Mouse (Mus musculus) gastrocnemius, adult 2 months (tissue): ENCODE data around the gene Ifna6. TPM values are rescaled to one million over a fixed set of nuclear protein-coding genes. Genes with fewer than 3 reads are reported as not detected.
"Not testable (repeated sequence)": the region's sequence is repeated elsewhere in the genome, so short reads cannot be mapped to it uniquely, and the experiment has no call there.

Experiments
- DNase-seq: peaks from one replicate; pipeline ENCODE4 v3.0.0; 2022
- H3K27ac ChIP-seq: fragments of 200-600 bp; 2 replicates; pipeline ENCODE4 v1.8.1; 2022; ENCODE audit warnings: mild to moderate bottlenecking
- H3K4me3 ChIP-seq: fragments of 200-600 bp; 2 replicates; pipeline ENCODE4 v1.8.1; 2022; ENCODE audit warnings: mild to moderate bottlenecking, moderate library complexity
- CTCF ChIP-seq: fragments of 200-600 bp; IDR thresholded peaks from 2 replicates; pipeline ENCODE4 v1.8.1; 2022; ENCODE audit warnings: antibody characterized with exemption, mild to moderate bottlenecking, moderate library complexity
- intact Hi-C: fragments of 180-260 bp; cut with DNase I; formaldehyde crosslinking; loops from one replicate; pipeline ENCODE4 v1.15.1; 2025
- long read RNA-seq, 2 experiments: library from polyadenylated mRNA; stranded (forward); transcript quantifications; one replicate each; pipeline ENCODE4 v2.0.0; 2021
- total RNA-seq, 2 experiments: library from RNA; stranded (reverse); gene quantifications; 2 replicates each; pipeline ENCODE4 v1.2.3; 2021

Gene Ifna6
- not detected for total RNA-seq
- long read RNA-seq, experiment 1 = 0 reads
- long read RNA-seq, experiment 2 = 0 reads

DNA sequence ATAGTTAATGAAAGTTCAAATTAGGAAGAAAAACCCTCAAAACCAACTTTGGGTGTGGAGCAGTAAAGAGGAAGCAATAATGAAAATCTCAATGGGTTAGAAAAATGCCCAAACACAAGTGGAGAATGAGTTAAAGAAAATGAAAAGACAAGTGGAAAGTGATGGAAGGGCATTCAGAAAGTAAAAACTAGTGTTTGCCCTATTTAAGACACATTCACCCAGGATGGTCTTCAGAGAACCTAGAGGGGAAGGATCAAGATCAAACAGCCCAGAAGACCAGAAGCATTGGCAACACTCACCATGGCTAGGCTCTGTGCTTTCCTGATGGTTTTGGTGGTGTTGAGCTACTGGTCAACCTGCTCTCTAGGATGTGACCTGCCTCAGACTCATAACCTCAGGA lies at the start of gene Ifna6:
Ifna6 (plus strand) TSS at position 301 of the 400 bp plus-strand sequence.
- not testable (repeated sequence) for DNase-seq, H3K4me3 ChIP-seq, H3K27ac ChIP-seq
- intact Hi-C loops = loop anchor here (5.0 kb wide), 1 partner anchor 255 kb away; the partner anchor contains the start of gene Ifna14

DNA sequence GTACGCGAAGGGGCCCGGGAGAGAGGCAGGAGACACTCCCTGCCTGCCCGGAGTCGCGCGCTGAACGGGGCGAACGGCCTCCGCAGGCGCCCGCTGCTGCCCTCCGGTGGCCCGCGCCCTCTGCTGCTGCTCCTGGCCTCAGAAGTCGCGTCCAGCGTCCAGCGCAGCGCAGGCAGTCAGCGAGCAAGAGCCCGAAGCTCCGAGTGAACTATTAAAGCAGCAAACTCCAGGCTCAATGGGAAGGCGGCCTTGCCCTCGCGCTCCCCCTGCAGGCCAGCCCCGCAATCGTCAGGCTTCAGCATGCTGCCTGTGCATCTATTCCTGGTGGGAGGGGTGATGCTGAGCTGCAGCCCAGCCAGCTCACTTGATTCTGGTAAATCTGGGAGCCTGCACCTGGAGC lies 47.7 kb upstream of the Ifna6 start, which contains the start of gene Gm13272:
Gm13272 (plus strand) TSS at position 301 of the 400 bp plus-strand sequence.
- H3K27ac ChIP-seq, intact Hi-C loops, H3K4me3 ChIP-seq, DNase-seq: not testable (repeated sequence)

DNA sequence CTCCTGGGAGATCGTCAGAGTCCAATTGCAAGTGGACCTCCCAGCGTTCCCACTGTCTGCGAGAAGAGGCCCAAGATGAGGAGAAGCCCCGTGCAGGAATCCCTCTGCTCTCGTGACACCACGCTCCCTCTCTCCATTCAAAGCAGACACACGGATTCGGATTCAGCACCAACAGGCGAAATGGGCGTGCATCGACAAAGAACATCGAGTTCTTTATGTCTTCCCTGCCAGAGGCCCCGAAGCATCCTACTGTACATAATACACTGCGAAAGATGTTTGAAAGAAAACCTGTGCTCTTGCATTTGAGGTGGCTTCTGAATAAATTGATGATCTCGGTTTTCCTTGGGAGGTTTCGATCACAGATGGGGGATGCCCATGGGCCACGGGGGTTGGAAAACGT lies 46.9 kb upstream of the Ifna6 start:
- DNase-seq, intact Hi-C loops, H3K27ac ChIP-seq, H3K4me3 ChIP-seq: not testable (repeated sequence)

DNA sequence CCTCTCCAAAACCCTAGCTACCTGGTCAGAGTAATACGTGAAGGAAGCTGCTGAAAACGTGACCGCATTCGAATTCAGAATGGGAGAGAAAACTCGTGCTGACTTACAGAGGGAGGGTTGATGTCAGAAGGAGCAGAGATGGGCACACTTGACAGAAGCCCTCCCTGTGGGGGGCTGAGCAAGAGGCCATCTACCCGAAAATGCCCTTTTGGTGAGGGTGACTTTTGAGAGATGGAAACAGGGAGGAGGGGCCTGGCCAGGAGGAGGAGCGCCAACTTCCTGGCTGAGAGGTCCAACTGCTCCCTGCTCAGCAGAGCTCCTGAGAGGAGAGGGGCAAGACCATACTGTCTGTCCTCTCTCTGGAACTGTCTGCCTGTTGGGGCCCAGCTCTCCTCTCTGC lies 45.4 kb upstream of the Ifna6 start, which contains the start of gene Ifnz:
Ifnz (plus strand) TSS at position 301 of the 400 bp plus-strand sequence.
- Histone ChIP-seq H3K27ac (peak within 1 kb of the TSS; percentile 61; the same call in 1 of the 2 replicates), H3K4me3 (peak within 1 kb of the TSS; percentile 57)
- intact Hi-C loops, DNase-seq: not testable (repeated sequence)

DNA sequence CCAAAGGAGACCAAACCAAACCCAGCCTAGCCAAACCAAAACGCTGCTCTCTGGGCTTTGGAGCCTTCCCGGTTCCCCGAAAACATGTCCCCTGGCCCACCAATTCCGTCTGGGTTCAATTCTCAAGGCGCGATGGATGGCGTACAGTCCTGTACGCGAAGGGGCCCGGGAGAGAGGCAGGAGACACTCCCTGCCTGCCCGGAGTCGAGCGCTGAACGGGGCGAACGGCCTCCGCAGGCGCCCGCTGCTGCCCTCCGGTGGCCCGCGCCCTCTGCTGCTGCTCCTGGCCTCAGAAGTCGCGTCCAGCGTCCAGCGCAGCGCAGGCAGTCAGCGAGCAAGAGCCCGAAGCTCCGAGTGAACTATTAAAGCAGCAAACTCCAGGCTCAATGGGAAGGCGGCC lies 44.9 kb upstream of the Ifna6 start:
- intact Hi-C loops = not testable (repeated sequence)
- H3K27ac ChIP-seq = peak overlapping the region; percentile 61; the same call in 1 of the 2 replicates
- peak; percentile 28 for DNase-seq
- TF ChIP-seq CTCF = peak; percentile 13; the same call in 1 of the 2 replicates
- peak overlapping the region; percentile 57 for H3K4me3 ChIP-seq

DNA sequence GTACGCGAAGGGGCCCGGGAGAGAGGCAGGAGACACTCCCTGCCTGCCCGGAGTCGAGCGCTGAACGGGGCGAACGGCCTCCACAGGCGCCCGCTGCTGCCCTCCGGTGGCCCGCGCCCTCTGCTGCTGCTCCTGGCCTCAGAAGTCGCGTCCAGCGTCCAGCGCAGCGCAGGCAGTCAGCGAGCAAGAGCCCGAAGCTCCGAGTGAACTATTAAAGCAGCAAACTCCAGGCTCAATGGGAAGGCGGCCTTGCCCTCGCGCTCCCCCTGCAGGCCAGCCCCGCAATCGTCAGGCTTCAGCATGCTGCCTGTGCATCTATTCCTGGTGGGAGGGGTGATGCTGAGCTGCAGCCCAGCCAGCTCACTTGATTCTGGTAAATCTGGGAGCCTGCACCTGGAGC lies 41.8 kb upstream of the Ifna6 start, which contains the start of gene Gm13276:
Gm13276 (plus strand) TSS at position 301 of the 400 bp plus-strand sequence.
- intact Hi-C loops, DNase-seq, H3K27ac ChIP-seq, H3K4me3 ChIP-seq: not testable (repeated sequence)

DNA sequence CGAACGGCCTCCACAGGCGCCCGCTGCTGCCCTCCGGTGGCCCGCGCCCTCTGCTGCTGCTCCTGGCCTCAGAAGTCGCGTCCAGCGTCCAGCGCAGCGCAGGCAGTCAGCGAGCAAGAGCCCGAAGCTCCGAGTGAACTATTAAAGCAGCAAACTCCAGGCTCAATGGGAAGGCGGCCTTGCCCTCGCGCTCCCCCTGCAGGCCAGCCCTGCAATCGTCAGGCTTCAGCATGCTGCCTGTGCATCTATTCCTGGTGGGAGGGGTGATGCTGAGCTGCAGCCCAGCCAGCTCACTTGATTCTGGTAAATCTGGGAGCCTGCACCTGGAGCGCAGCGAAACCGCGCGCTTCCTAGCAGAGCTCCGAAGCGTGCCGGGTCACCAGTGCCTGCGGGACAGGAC lies 38.8 kb upstream of the Ifna6 start, which contains the start of gene Gm13277:
Gm13277 (plus strand) TSS at position 231 of the 400 bp plus-strand sequence.
- peak; percentile 51 for TF ChIP-seq CTCF
- H3K4me3 ChIP-seq, intact Hi-C loops, H3K27ac ChIP-seq: not testable (repeated sequence)
- DNase-seq = peak; percentile 72

DNA sequence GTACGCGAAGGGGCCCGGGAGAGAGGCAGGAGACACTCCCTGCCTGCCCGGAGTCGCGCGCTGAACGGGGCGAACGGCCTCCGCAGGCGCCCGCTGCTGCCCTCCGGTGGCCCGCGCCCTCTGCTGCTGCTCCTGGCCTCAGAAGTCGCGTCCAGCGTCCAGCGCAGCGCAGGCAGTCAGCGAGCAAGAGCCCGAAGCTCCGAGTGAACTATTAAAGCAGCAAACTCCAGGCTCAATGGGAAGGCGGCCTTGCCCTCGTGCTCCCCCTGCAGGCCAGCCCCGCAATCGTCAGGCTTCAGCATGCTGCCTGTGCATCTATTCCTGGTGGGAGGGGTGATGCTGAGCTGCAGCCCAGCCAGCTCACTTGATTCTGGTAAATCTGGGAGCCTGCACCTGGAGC lies 36.0 kb upstream of the Ifna6 start, which contains the start of gene Gm13278:
Gm13278 (plus strand) TSS at position 301 of the 400 bp plus-strand sequence.
- H3K27ac ChIP-seq, intact Hi-C loops, DNase-seq, H3K4me3 ChIP-seq: not testable (repeated sequence)

DNA sequence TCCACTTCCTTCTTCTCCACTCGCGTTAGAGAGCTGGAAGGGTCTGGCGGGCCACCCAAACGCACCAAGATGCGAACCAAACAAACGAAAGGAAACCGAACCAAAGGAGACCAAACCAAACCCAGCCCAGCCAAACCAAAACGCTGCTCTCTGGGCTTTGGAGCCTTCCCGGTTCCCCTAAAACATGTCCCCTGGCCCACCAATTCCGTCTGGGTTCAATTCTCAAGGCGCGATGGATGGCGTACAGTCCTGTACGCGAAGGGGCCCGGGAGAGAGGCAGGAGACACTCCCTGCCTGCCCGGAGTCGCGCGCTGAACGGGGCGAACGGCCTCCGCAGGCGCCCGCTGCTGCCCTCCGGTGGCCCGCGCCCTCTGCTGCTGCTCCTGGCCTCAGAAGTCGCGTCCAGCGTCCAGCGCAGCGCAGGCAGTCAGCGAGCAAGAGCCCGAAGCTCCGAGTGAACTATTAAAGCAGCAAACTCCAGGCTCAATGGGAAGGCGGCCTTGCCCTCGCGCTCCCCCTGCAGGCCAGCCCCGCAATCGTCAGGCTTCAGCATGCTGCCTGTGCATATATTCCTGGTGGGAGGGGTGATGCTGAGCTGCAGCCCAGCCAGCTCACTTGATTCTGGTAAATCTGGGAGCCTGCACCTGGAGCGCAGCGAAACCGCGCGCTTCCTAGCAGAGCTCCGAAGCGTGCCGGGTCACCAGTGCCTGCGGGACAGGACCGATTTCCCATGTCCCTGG lies 33.1 kb upstream of the Ifna6 start, which contains the start of gene Gm13275:
Gm13275 (plus strand) TSS at position 552 of the 740 bp plus-strand sequence.
- H3K4me3 ChIP-seq = peak within 1 kb of the TSS; percentile 31
- intact Hi-C loops = not testable (repeated sequence)
- peak within 1 kb of the TSS; percentile 57 for H3K27ac ChIP-seq
- peak; percentile 36 for TF ChIP-seq CTCF
- peak; percentile 51 for DNase-seq

DNA sequence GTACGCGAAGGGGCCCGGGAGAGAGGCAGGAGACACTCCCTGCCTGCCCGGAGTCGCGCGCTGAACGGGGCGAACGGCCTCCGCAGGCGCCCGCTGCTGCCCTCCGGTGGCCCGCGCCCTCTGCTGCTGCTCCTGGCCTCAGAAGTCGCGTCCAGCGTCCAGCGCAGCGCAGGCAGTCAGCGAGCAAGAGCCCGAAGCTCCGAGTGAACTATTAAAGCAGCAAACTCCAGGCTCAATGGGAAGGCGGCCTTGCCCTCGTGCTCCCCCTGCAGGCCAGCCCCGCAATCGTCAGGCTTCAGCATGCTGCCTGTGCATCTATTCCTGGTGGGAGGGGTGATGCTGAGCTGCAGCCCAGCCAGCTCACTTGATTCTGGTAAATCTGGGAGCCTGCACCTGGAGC lies 30.1 kb upstream of the Ifna6 start, which contains the start of gene Gm13279:
Gm13279 (plus strand) TSS at position 301 of the 400 bp plus-strand sequence.
- DNase-seq, intact Hi-C loops, H3K27ac ChIP-seq, H3K4me3 ChIP-seq: not testable (repeated sequence)

DNA sequence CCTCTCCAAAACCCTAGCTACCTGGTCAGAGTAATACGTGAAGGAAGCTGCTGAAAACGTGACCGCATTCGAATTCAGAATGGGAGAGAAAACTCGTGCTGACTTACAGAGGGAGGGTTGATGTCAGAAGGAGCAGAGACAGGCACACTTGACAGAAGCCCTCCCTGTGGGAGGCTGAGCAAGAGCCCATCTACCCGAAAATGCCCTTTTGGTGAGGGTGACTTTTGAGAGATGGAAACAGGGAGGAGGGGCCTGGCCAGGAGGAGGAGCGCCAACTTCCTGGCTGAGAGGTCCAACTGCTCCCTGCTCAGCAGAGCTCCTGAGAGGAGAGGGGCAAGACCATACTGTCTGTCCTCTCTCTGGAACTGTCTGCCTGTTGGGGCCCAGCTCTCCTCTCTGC lies 27.9 kb upstream of the Ifna6 start, which contains the start of gene Gm13285:
Gm13285 (plus strand) TSS at position 301 of the 400 bp plus-strand sequence.
- H3K27ac ChIP-seq, DNase-seq, intact Hi-C loops, H3K4me3 ChIP-seq: not testable (repeated sequence)

DNA sequence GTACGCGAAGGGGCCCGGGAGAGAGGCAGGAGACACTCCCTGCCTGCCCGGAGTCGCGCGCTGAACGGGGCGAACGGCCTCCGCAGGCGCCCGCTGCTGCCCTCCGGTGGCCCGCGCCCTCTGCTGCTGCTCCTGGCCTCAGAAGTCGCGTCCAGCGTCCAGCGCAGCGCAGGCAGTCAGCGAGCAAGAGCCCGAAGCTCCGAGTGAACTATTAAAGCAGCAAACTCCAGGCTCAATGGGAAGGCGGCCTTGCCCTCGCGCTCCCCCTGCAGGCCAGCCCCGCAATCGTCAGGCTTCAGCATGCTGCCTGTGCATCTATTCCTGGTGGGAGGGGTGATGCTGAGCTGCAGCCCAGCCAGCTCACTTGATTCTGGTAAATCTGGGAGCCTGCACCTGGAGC lies 24.3 kb upstream of the Ifna6 start, which contains the start of gene Gm13287:
Gm13287 (plus strand) TSS at position 301 of the 400 bp plus-strand sequence.
- DNase-seq, intact Hi-C loops, H3K27ac ChIP-seq, H3K4me3 ChIP-seq: not testable (repeated sequence)

DNA sequence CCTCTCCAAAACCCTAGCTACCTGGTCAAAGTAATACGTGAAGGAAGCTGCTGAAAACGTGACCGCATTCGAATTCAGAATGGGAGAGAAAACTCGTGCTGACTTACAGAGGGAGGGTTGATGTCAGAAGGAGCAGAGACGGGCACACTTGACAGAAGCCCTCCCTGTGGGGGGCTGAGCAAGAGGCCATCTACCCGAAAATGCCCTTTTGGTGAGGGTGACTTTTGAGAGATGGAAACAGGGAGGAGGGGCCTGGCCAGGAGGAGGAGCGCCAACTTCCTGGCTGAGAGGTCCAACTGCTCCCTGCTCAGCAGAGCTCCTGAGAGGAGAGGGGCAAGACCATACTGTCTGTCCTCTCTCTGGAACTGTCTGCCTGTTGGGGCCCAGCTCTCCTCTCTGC lies 22.0 kb upstream of the Ifna6 start, which contains the start of gene Gm13288:
Gm13288 (plus strand) TSS at position 301 of the 400 bp plus-strand sequence.
- DNase-seq, H3K27ac ChIP-seq, intact Hi-C loops: not testable (repeated sequence)
- 0 out of 2 replicates have a peak within 1 kb of the TSS, but pooled peaks have one; percentile 46 for H3K4me3 ChIP-seq
